Mouse (Mus musculus) lung, adult 2 months (tissue): ENCODE measurements around the gene Tmub2.

Source experiments
- CTCF ChIP-seq: fragments of 200-500 bp; IDR thresholded peaks from 2 replicates; pipeline ENCODE4 v1.5.1; 2011; ENCODE audit warnings: mild to moderate bottlenecking, low read length, control low read depth; ENCODE audit not compliant: insufficient read depth
- POLR2A ChIP-seq: fragments of 200-500 bp; IDR thresholded peaks from 2 replicates; pipeline ENCODE4 v1.6.1; 2011; ENCODE audit warnings: low read depth, mild to moderate bottlenecking, control low read depth, low read length, borderline replicate concordance; ENCODE audit errors: extremely low read depth

DNA sequence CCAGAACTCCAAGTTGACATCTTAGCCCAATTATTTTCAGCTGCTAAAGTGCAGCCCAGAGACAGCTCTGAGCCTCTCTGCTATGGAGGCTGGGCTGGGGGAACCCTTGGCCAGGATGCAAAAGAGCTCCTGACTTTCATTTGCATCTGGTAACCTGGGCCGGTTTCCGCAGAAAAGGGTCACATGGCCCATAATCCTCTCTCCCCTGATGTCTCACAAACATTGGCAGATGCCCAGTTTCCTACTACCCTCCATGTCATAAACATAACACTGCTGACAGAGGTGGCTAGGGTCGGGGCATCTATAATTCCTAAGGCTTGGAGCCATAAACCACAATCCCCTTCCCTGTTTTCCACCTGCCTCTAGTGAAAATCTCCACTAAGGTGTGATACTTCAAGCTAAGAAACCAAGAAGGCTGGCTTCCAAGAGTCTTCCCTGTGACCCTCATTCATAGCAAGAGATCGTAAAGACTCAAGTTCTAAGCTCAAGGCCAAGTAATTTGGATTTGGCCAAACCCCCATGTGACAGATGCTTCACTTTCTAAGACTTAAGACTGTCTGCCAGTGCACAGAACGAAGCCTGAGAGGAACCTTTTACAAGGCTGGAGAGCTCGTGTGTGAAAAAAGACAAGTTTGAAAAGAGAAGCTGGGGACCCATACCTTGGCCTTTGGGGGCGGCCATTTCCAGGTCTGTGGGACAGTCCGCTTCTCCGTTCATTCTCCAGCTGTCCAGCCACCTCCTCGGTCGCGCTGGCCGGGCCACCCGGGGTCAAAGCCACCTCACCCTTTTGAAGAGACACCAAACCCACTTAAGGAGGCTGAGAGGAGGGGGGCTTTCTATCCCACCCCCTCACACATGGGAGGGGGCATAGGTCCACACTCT, 31.2 kb downstream of the Tmub2 start:
- no peak for TF ChIP-seq CTCF
- TF ChIP-seq POLR2A = no peak
